8 mouse cellular contexts compared by ENCODE assay signal in genomic region chrX:38473537-38474299, GRCm38 (mm10). TPM values are rescaled to one million over a fixed set of nuclear protein-coding genes. Genes with fewer than 3 reads are reported as not detected.
A peak's percentile ranks its signal among the peaks of the same experiment; 100 is the strongest.
DNase-seq lines count a peak whose midpoint lies in the region; ATAC-seq lines count a peak whose summit lies in the region.

No protein-coding gene starts in this region.

- peak overlapping the region; percentile 84 for H3K27ac ChIP-seq in intestine, embryonic 14.5 days (ENCODE audit: low read depth)

- intact Hi-C loops in gastrocnemius, postnatal 14 days (cut with DNase I; ENCODE audit: low total_unique reads) = no loop called here
- intact Hi-C loops in left cerebral cortex, postnatal 14 days (cut with DNase I) = no loop called here

- DNase-seq in adipocyte (ENCODE audit: low spot score) = peak; percentile 91
- DNase-seq in embryo, embryonic 10.5 days (ENCODE audit: low spot score) = peak; percentile 84
- DNase-seq in gastrocnemius, postnatal 14 days = peak; percentile 69
- DNase-seq in intestine, embryonic 14.5 days (ENCODE audit: low spot score) = peak; percentile 80
- peak; percentile 23 to 54 for DNase-seq in left cerebral cortex, postnatal 14 days (ENCODE audit: low spot score in 2 of 2)
- peak; percentile 80 for DNase-seq in mesoderm, embryonic 11.5 days (ENCODE audit: low read depth, low spot score)
- DNase-seq in right cerebral cortex, postnatal 36 days (ENCODE audit: low spot score in 2 of 2) = peak; percentile 15 to 30
- peak; percentile 84 for DNase-seq in yolk sac, embryonic 10.5 days (ENCODE audit: low spot score)

- no peaks in the 10 kb centered on the region for H3K27me3 ChIP-seq in intestine, embryonic 14.5 days (replicated peaks; ENCODE audit: control insufficient read depth, insufficient read depth, low read length)

- ATAC-seq in intestine, embryonic 14.5 days (replicated peaks; ENCODE audit: low FRiP score, low TSS enrichment, low read depth) = peak; percentile 97

- H3K4me3 ChIP-seq in intestine, embryonic 14.5 days (ENCODE audit: low read depth, low read length) = peak overlapping the region; percentile 37

- no peaks in the 10 kb centered on the region for H3K4me1 ChIP-seq in intestine, embryonic 14.5 days (replicated peaks; ENCODE audit: control insufficient read depth, insufficient read depth, low read length)

- H3K36me3 ChIP-seq in intestine, embryonic 14.5 days (ENCODE audit: control insufficient read depth, insufficient read depth, low read length) = no peaks in the 10 kb centered on the region

- no peaks in the 10 kb centered on the region for H3K9me3 ChIP-seq in intestine, embryonic 14.5 days (ENCODE audit: control insufficient read depth, low read length)

- H3K9ac ChIP-seq in intestine, embryonic 14.5 days (ENCODE audit: low read length) = peak overlapping the region; percentile 22; the same call in 1 of the 2 replicates

- 12% methylated on average over 32 of the region's 32 CpGs for WGBS in intestine, embryonic 14.5 days

- H3K4me2 ChIP-seq in intestine, embryonic 14.5 days (ENCODE audit: low read length) = peak overlapping the region; percentile 44

RNA-seq across cellular contexts. Expression of gene Lamp2, which starts 17.5 kb away (rescaled TPM):
- 10 to 100 TPM; 77.5 to 84.6 TPM for total RNA-seq in gastrocnemius, postnatal 14 days (2021)
- polyA plus RNA-seq in intestine, embryonic 14.5 days (2014; fragmentation: Nextera tagmentation; extraction: Ambion mirVana) = 131 and 144 TPM in 2 replicates
- total RNA-seq in left cerebral cortex, postnatal 14 days (2021) = 10 to 100 TPM; 62.5 to 65.5 TPM

Comparison
In these comparisons a context has a peak if more than half of its experiments do, and no peak if none do; other contexts are left out.
1. Peak in every context shown above with its lines: DNase-seq, ATAC-seq, H3K4me3 ChIP-seq and H3K27ac ChIP-seq.
2. DNase-seq: peak in every context shown above with its lines; median percentile 91 in adipocyte; 84 in embryo, embryonic 10.5 days; 84 in yolk sac, embryonic 10.5 days; 80 in intestine, embryonic 14.5 days; 80 in mesoderm, embryonic 11.5 days; 69 in gastrocnemius, postnatal 14 days; 38 in left cerebral cortex, postnatal 14 days; 22 in right cerebral cortex, postnatal 36 days.